Mouse (Mus musculus) gastrocnemius, postnatal 25 days (tissue): ENCODE data around the gene Tbc1d10c. TPM values are rescaled to one million over a fixed set of nuclear protein-coding genes. Genes with fewer than 3 reads are reported as not detected.
"Not testable (repeated sequence)": the region's sequence is repeated elsewhere in the genome, so short reads cannot be mapped to it uniquely, and the experiment has no call there.

Source experiments
- DNase-seq: peaks from one replicate; pipeline ENCODE4 v3.0.0; 2022
- microRNA-seq, 2 experiments: library from miRNA; unstranded; fragments of <30 nt; microRNA quantifications; one replicate each; pipeline ENCODE4 v1.2.0; 2021; ENCODE audit warnings: borderline replicate concordance in 2 of 2
- total RNA-seq, 2 experiments: library from RNA; stranded (reverse); gene quantifications; 1 replicate in 1 of 2; 2 replicates in 1 of 2; pipeline ENCODE4 v1.2.3; 2021

Gene Tbc1d10c
- total RNA-seq, 2 experiments from 2014 or later = 4.7 to 5.9 TPM

- DNase-seq = no peak
Observed at GRCm38 (mm10) chr19:4145936-4146335, 45.1 kb downstream of the Tbc1d10c start.

- DNase-seq = no peak
Observed at GRCm38 (mm10) chr19:4144550-4145498, 46.3 kb downstream of the Tbc1d10c start.

GRCm38 (mm10) chr19:4143759-4144268, 47.3 kb downstream of the Tbc1d10c start, which contains the start of gene Cabp4:
Gene Cabp4, minus strand, starts transcription at chr19:4144033.
- no peak for DNase-seq

GRCm38 (mm10) chr19:4142416-4143173, 48.5 kb downstream of the Tbc1d10c start:
- DNase-seq = no peak

GRCm38 (mm10) chr19:4140147-4140546, 50.9 kb downstream of the Tbc1d10c start:
- DNase-seq = no peak

GRCm38 (mm10) chr19:4139446-4139845, 51.6 kb downstream of the Tbc1d10c start, which contains the start of gene Gpr152:
Gene Gpr152, plus strand, starts transcription at chr19:4139787.
- no peak for DNase-seq

- no peak for DNase-seq
Observed at GRCm38 (mm10) chr19:4137913-4138312, 53.2 kb downstream of the Tbc1d10c start.

GRCm38 (mm10) chr19:4136463-4136862, 54.6 kb downstream of the Tbc1d10c start:
- DNase-seq = no peak

- not testable (repeated sequence) for DNase-seq
Observed at GRCm38 (mm10) chr19:4135963-4136345, 55.1 kb downstream of the Tbc1d10c start.

GRCm38 (mm10) chr19:4135229-4135962, 55.7 kb downstream of the Tbc1d10c start:
- DNase-seq = not testable (repeated sequence)

GRCm38 (mm10) chr19:4134354-4134753, 56.7 kb downstream of the Tbc1d10c start:
- no peak for DNase-seq

Small RNAs within 50 kb of the gene (microRNA-seq; reads per million reads assigned to microRNA genes)
- gene Gm26115 = 0 reads per million in 2 experiments

Other genes with a start within 250 kb of the Tbc1d10c start
- not detected for gene Aldh3b3, start 232.6 kb downstream of the Tbc1d10c start, total RNA-seq
- 1 to 10 TPM in 1 of 2 experiments, not detected in 1; 1.0 TPM for gene Aldh3b2, start 219.0 kb downstream of the Tbc1d10c start, total RNA-seq
- 1 to 10 TPM; 1.7 to 2.7 TPM for gene Acy3, start 204.7 kb downstream of the Tbc1d10c start, total RNA-seq
- gene Tbx10, start 198.5 kb downstream of the Tbc1d10c start, total RNA-seq = not detected
- 10 to 100 TPM; 21.5 to 23.1 TPM for gene Nudt8, start 190.7 kb downstream of the Tbc1d10c start, total RNA-seq
- under 1 TPM; 0.31 to 0.35 TPM for gene Gm49405, start 190.7 kb downstream of the Tbc1d10c start, total RNA-seq
- under 1 TPM; 0.69 to 0.75 TPM for gene Doc2g, start 188.0 kb downstream of the Tbc1d10c start, total RNA-seq
- gene Ndufv1, start 178.5 kb downstream of the Tbc1d10c start, total RNA-seq = 100 to 1,000 TPM; 412 to 474 TPM
- gene Gstp1, start 153.3 kb downstream of the Tbc1d10c start, total RNA-seq = 100 to 1,000 TPM; 344 to 356 TPM
- gene Gstp2, start 145.3 kb downstream of the Tbc1d10c start, total RNA-seq = 100 to 1,000 TPM; 118 to 133 TPM
- gene Gstp3, start 131.7 kb downstream of the Tbc1d10c start, total RNA-seq = not detected
- not detected for gene Cabp2, start 109.7 kb downstream of the Tbc1d10c start, total RNA-seq
- 10 to 100 TPM; 17.8 to 23.4 TPM for gene Cdk2ap2, start 94.1 kb downstream of the Tbc1d10c start, total RNA-seq
- gene Pitpnm1, start 91.3 kb downstream of the Tbc1d10c start, total RNA-seq = 1 to 10 TPM; 2.8 to 5.7 TPM
- gene Aip, start 65.4 kb downstream of the Tbc1d10c start, total RNA-seq = 10 to 100 TPM; 58.2 to 68.5 TPM
- not detected for gene Gpr152, start 51.5 kb downstream of the Tbc1d10c start, total RNA-seq
- not detected for gene Cabp4, start 47.3 kb downstream of the Tbc1d10c start, total RNA-seq
- 10 to 100 TPM; 15.9 to 24.1 TPM for gene Coro1b, start 42.7 kb downstream of the Tbc1d10c start, total RNA-seq
- under 1 TPM in 1 of 2 experiments, not detected in 1; 0.35 TPM for gene Ptprcap, start 37.7 kb downstream of the Tbc1d10c start, total RNA-seq
- gene Rps6kb2, start 27.9 kb downstream of the Tbc1d10c start, total RNA-seq = 10 to 100 TPM; 19.9 to 24.4 TPM
- gene Carns1, start 15.8 kb downstream of the Tbc1d10c start, total RNA-seq = 10 to 100 TPM; 17.7 to 20.0 TPM
- gene Ppp1ca, start 781 bp upstream of the Tbc1d10c start, total RNA-seq = 100 to 1,000 TPM; 206 to 208 TPM
- 1 to 10 TPM; 2.5 to 3.5 TPM for gene Rad9a, start 10.4 kb upstream of the Tbc1d10c start, total RNA-seq
- under 1 TPM; 0.28 to 0.59 TPM for gene Clcf1, start 23.0 kb upstream of the Tbc1d10c start, total RNA-seq
- not detected for gene AC109138.7, start 23.1 kb upstream of the Tbc1d10c start, total RNA-seq
- gene Pold4, start 40.6 kb upstream of the Tbc1d10c start, total RNA-seq = 10 to 100 TPM; 13.0 to 21.1 TPM
- 1 to 10 TPM; 3.4 to 3.9 TPM for gene Ssh3, start 77.9 kb upstream of the Tbc1d10c start, total RNA-seq
- gene Ankrd13d, start 91.9 kb upstream of the Tbc1d10c start, total RNA-seq = under 1 TPM; 0.33 to 0.64 TPM
- gene Grk2, start 114.9 kb upstream of the Tbc1d10c start, total RNA-seq = 10 to 100 TPM; 39.2 to 47.9 TPM
- 10 to 100 TPM; 26.5 to 28.3 TPM for gene Kdm2a, start 207.0 kb upstream of the Tbc1d10c start, total RNA-seq
- under 1 TPM; 0.56 to 0.75 TPM for gene Rhod, start 248.1 kb upstream of the Tbc1d10c start, total RNA-seq